In genomic region chr16:33058033-33058432, GRCm38 (mm10) we compare ENCODE assay signal across 10 mouse cellular contexts. TPM values are rescaled to one million over a fixed set of nuclear protein-coding genes. Genes with fewer than 3 reads are reported as not detected.
DNase-seq lines count a peak whose midpoint lies in the region; ATAC-seq and TF ChIP-seq lines count a peak whose summit lies in the region.
"Had no signal": no experiment of that assay in that cellular context is flagged by ENCODE, and none has a peak within 500 bp of the region (broad histone marks: within the 10 kb centered on the region; RNA-seq: fewer than 3 reads in every experiment).

No protein-coding gene starts in this region.

- peaks cover 4% of the 10 kb centered on the region; the same call in 1 of the 2 replicates for H3K27me3 ChIP-seq in erythroblast, embryonic 14.5 days (ENCODE audit: control insufficient read depth)
- H3K27me3 ChIP-seq in forebrain, embryonic 14.5 days (replicated peaks; ENCODE audit: control insufficient read depth, insufficient read depth, low read length) = no peaks in the 10 kb centered on the region
- H3K27me3 ChIP-seq in liver, embryonic 14.5 days (ENCODE audit: control insufficient read depth, insufficient read depth, low read length) = no peaks in the 10 kb centered on the region

- TF ChIP-seq CTCF in liver, embryonic 14.5 days (IDR thresholded peaks at IDR 0.05; ENCODE audit: low read depth) = no peak
- TF ChIP-seq CTCF in lung, adult 2 months (IDR thresholded peaks at IDR 0.05; ENCODE audit: insufficient read depth, low read length) = no peak

- 92% methylated on average over 16 of the region's 16 CpGs for WGBS in forebrain, embryonic 14.5 days
- 82% methylated on average over 16 of the region's 16 CpGs for WGBS in liver, embryonic 14.5 days (ENCODE audit: insufficient replicate concordance)
- WGBS in lung, adult 2 months = 91% methylated on average over 16 of the region's 16 CpGs

- peak overlapping the region; percentile 65 for H3K4me3 ChIP-seq in erythroblast, embryonic 14.5 days (replicated peaks)
- peak overlapping the region; percentile 9; the same call in 1 of the 2 replicates for H3K4me3 ChIP-seq in forebrain, embryonic 14.5 days (ENCODE audit: low read depth, low read length)
- peak overlapping the region; percentile 82 to 94 for H3K4me3 ChIP-seq in liver, embryonic 14.5 days (ENCODE audit: insufficient read depth in 1 of 2, low read depth in 2 of 2, low read length in 2 of 2)
- no peak overlapping the region for H3K4me3 ChIP-seq in lung, adult 2 months (replicated peaks; ENCODE audit: extremely low read depth, low read depth, low read length)

- peaks cover 38% of the 10 kb centered on the region for H3K36me3 ChIP-seq in erythroblast, embryonic 14.5 days (ENCODE audit: control insufficient read depth)
- peaks cover 31% of the 10 kb centered on the region for H3K36me3 ChIP-seq in forebrain, embryonic 14.5 days (ENCODE audit: control insufficient read depth, insufficient read depth, low read length)
- peaks cover 30% of the 10 kb centered on the region for H3K36me3 ChIP-seq in liver, embryonic 14.5 days (replicated peaks; ENCODE audit: control insufficient read depth, insufficient read depth, low read depth)

- no peak for TF ChIP-seq POLR2A in lung, adult 2 months (IDR thresholded peaks at IDR 0.05; ENCODE audit: borderline replicate concordance, extremely low read depth, low read depth, low read length)

- DNase-seq in 3T3-L1 (ENCODE audit: low read depth, low spot score) = peak; percentile 22
- DNase-seq in forebrain, embryonic 14.5 days (ENCODE audit: low spot score) = no peak
- no peak for DNase-seq in liver, embryonic 14.5 days (ENCODE audit: low read depth in 3 of 3, low spot score in 3 of 3)
- DNase-seq in adrenal gland, adult 18-20 months (ENCODE audit: low spot score in 2 of 2) = no peak
- no peak for DNase-seq in lung, adult 2 months
- DNase-seq: kidney, postnatal 25 days; right cerebral cortex, postnatal 25 days had no signal

- no peak for TF ChIP-seq EP300 in liver, embryonic 14.5 days (IDR thresholded peaks at IDR 0.05; ENCODE audit: low read depth)

- ATAC-seq in erythroblast, adult 5-6 weeks (replicated peaks; ENCODE audit: low FRiP score, poor library complexity, severe bottlenecking) = no peak
- ATAC-seq in forebrain, embryonic 14.5 days = no peak
- no peak for ATAC-seq in liver, embryonic 14.5 days (ENCODE audit: insufficient read depth)
- no peak for ATAC-seq in activated CD4-positive, CD25-positive, alpha-beta regulatory T cell, adult 4 months

- H3K4me2 ChIP-seq in forebrain, embryonic 14.5 days (ENCODE audit: low read length) = peak overlapping the region; percentile 78
- H3K4me2 ChIP-seq in liver, embryonic 14.5 days (ENCODE audit: low read depth) = peak overlapping the region; percentile 88

- no peak overlapping the region for H3K27ac ChIP-seq in forebrain, embryonic 14.5 days (ENCODE audit: low read depth, low read length)
- H3K27ac ChIP-seq in liver, embryonic 14.5 days = no peak overlapping the region

- H3K9ac ChIP-seq in forebrain, embryonic 14.5 days (ENCODE audit: low read length) = peak overlapping the region; percentile 40
- peak overlapping the region; percentile 45 for H3K9ac ChIP-seq in liver, embryonic 14.5 days (replicated peaks)

- H3K4me1 ChIP-seq in erythroblast, embryonic 14.5 days (ENCODE audit: control insufficient read depth) = peaks cover 56% of the 10 kb centered on the region
- H3K4me1 ChIP-seq in forebrain, embryonic 14.5 days (ENCODE audit: control insufficient read depth, insufficient read depth, low read length) = peaks cover 7% of the 10 kb centered on the region; the same call in 1 of the 2 replicates
- H3K4me1 ChIP-seq in liver, embryonic 14.5 days (replicated peaks; ENCODE audit: control insufficient read depth in 2 of 2, insufficient read depth in 2 of 2, low read length in 1 of 2) = peaks cover 6 to 18% of the 10 kb centered on the region in 2 experiments
- H3K4me1 ChIP-seq in lung, adult 2 months (ENCODE audit: control insufficient read depth, insufficient read depth, low read length) = peaks cover 2% of the 10 kb centered on the region

- H3K9me3 ChIP-seq in erythroblast, embryonic 14.5 days (ENCODE audit: control insufficient read depth, low read length) = no peaks in the 10 kb centered on the region
- H3K9me3 ChIP-seq in forebrain, embryonic 14.5 days (replicated peaks; ENCODE audit: control insufficient read depth, low read length) = no peaks in the 10 kb centered on the region
- no peaks in the 10 kb centered on the region for H3K9me3 ChIP-seq in liver, embryonic 14.5 days (ENCODE audit: control insufficient read depth, low read length)

RNA-seq across cellular contexts. Expression of gene Rpl35a, which starts 1.8 kb away (rescaled TPM):
- polyA plus RNA-seq in erythroblast, embryonic 14.5 days (2012) = 13.1 and 13.8 TPM in 2 replicates
- 575 and 588 TPM in 2 replicates for total RNA-seq in erythroblast, adult 5-6 weeks (2015; ENCODE audit: low replicate concordance)
- total RNA-seq in erythroblast, adult 5-6 weeks (2017; ENCODE audit: low replicate concordance) = 282 and 445 TPM in 2 replicates
- 507 and 649 TPM in 2 replicates for polyA plus RNA-seq in forebrain, embryonic 14.5 days (2014; fragmentation: Nextera tagmentation; extraction: Ambion mirVana)
- 617 and 863 TPM in 2 replicates for polyA plus RNA-seq in liver, embryonic 14.5 days (2012; rRNA removed)
- 752 and 811 TPM in 2 replicates for polyA plus RNA-seq in liver, embryonic 14.5 days (2014; fragmentation: Nextera tagmentation; extraction: Ambion mirVana)
- 1,000 to 10,000 TPM; 1,435 to 1,661 TPM for polyA plus RNA-seq in activated CD4-positive, CD25-positive, alpha-beta regulatory T cell, adult 4 months (2017; shearing (Covaris generic))
- total RNA-seq in adrenal gland, adult 18-20 months (2021) = 100 to 1,000 TPM; 631 to 697 TPM
- 146 and 225 TPM in 2 replicates for polyA plus RNA-seq in lung, adult 2 months (2012; rRNA removed)

RNA-seq across cellular contexts. Expression of gene Iqcg, which starts 2.0 kb away (rescaled TPM):
- 1.5 and 1.6 TPM in 2 replicates for polyA plus RNA-seq in erythroblast, embryonic 14.5 days (2012)
- not detected in 2 replicates for total RNA-seq in erythroblast, adult 5-6 weeks (2015; ENCODE audit: low replicate concordance)
- total RNA-seq in erythroblast, adult 5-6 weeks (2017; ENCODE audit: low replicate concordance) = not detected in 2 replicates
- polyA plus RNA-seq in forebrain, embryonic 14.5 days (2014; fragmentation: Nextera tagmentation; extraction: Ambion mirVana) = 4.9 and 6.1 TPM in 2 replicates
- polyA plus RNA-seq in liver, embryonic 14.5 days (2012; rRNA removed) = 0.15 and 0.42 TPM in 2 replicates
- polyA plus RNA-seq in liver, embryonic 14.5 days (2014; fragmentation: Nextera tagmentation; extraction: Ambion mirVana) = 0.72 and 0.91 TPM in 2 replicates
- polyA plus RNA-seq in activated CD4-positive, CD25-positive, alpha-beta regulatory T cell, adult 4 months (2017; shearing (Covaris generic)) = 1 to 10 TPM in 1 of 2 experiments, under 1 TPM in 1; 0.88 to 1.2 TPM
- 1 to 10 TPM; 2.1 to 2.6 TPM for total RNA-seq in adrenal gland, adult 18-20 months (2021)
- polyA plus RNA-seq in lung, adult 2 months (2012; rRNA removed) = 0.84 and 1.9 TPM in 2 replicates

RNA-seq across cellular contexts. Expression of gene Lmln, which starts 4.3 kb away (rescaled TPM):
- 0.02 and 0.03 TPM in 2 replicates for polyA plus RNA-seq in erythroblast, embryonic 14.5 days (2012)
- 0.19 and 5.0 TPM in 2 replicates for total RNA-seq in erythroblast, adult 5-6 weeks (2015; ENCODE audit: low replicate concordance)
- 1.6 and 2.1 TPM in 2 replicates for total RNA-seq in erythroblast, adult 5-6 weeks (2017; ENCODE audit: low replicate concordance)
- 1.5 and 2.1 TPM in 2 replicates for polyA plus RNA-seq in forebrain, embryonic 14.5 days (2014; fragmentation: Nextera tagmentation; extraction: Ambion mirVana)
- 0.75 and 0.78 TPM in 2 replicates for polyA plus RNA-seq in liver, embryonic 14.5 days (2012; rRNA removed)
- polyA plus RNA-seq in liver, embryonic 14.5 days (2014; fragmentation: Nextera tagmentation; extraction: Ambion mirVana) = 0.27 and 0.32 TPM in 2 replicates
- polyA plus RNA-seq in activated CD4-positive, CD25-positive, alpha-beta regulatory T cell, adult 4 months (2017; shearing (Covaris generic)) = 1 to 10 TPM in 1 of 2 experiments, under 1 TPM in 1; 0.17 to 2.4 TPM
- 10 to 100 TPM in 1 of 2 experiments, 1 to 10 TPM in 1; 7.9 to 23.7 TPM for total RNA-seq in adrenal gland, adult 18-20 months (2021)
- polyA plus RNA-seq in lung, adult 2 months (2012; rRNA removed) = 2.6 and 5.0 TPM in 2 replicates
